Mouse (Mus musculus) layer of hippocampus, adult 9-10 months (tissue): Measurements from ENCODE around the gene Sdc4.

Source experiments
- DNase-seq: peaks from one replicate; pipeline ENCODE4 v3.0.0; 2022; ENCODE audit warnings: low spot score

Sdc4 gene

DNA sequence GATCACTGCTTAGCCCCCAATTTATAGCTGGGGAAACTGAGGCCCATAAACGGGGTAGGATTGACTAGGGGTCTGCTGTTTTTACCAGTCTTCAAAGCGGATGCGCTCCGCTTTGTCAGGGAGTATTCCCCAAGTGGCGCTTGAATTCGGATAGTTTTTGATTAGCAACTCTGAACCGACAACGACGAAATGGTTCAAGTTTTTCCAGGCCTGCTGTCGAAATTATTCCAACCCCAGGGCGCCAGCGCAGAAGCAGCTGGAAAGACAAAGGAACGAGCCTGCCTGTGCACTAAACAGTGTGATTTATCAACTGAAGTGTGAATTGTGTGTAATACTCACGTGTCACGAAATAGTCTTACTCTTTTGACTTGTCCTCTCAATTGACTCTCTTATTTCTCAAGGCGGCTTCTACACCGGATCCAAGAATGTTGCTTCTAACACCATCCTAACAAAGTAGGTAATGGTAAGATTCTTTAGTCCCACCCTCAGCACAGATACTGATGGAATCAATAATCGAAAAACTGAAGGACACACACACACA, at the start of gene Sdc4:
Sdc4 (minus strand) TSS at position 428 of the 541 bp plus-strand sequence.
- DNase-seq: no peak

DNA sequence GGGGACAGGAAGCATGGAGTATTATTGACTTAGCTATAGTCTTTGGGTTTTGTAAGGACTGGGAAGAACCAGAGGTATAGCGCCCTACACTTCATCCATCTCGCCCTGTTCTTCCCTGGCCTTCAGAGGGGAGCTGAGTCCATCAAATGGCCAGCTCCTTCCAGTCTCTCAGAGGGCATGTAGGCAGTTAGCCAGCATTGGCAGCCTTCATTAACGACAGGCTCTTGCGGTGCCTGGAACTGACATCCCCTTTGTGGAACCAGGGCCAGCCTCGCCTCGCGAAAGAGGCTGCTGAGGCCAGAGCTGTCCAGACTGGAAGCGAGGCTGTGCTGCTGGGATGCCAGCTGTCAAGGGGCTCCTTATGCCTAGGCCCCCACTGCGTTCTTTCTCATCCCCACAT, 44.1 kb upstream of the Sdc4 start:
- no peak for DNase-seq

DNA sequence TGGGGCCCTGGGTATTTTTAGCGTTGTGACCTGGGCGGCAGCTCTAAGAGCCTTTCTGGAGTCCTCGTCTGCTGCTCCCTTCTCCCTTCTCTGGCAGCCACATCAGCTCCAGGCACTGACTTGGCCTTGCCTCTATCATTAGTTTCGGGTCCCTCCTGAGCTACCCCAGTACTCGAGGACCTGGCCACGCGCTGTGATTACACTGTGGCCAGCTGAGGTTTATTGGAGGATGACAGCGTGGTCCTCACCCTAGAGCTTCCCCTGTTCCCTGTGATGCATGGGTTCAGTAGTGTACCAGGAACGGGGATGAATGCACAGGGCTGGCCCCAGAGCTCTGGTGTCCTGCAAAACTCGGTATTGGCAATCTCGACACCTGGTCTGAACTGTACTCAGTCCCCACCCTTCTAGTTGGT, 43.4 kb upstream of the Sdc4 start:
- no peak for DNase-seq

DNA sequence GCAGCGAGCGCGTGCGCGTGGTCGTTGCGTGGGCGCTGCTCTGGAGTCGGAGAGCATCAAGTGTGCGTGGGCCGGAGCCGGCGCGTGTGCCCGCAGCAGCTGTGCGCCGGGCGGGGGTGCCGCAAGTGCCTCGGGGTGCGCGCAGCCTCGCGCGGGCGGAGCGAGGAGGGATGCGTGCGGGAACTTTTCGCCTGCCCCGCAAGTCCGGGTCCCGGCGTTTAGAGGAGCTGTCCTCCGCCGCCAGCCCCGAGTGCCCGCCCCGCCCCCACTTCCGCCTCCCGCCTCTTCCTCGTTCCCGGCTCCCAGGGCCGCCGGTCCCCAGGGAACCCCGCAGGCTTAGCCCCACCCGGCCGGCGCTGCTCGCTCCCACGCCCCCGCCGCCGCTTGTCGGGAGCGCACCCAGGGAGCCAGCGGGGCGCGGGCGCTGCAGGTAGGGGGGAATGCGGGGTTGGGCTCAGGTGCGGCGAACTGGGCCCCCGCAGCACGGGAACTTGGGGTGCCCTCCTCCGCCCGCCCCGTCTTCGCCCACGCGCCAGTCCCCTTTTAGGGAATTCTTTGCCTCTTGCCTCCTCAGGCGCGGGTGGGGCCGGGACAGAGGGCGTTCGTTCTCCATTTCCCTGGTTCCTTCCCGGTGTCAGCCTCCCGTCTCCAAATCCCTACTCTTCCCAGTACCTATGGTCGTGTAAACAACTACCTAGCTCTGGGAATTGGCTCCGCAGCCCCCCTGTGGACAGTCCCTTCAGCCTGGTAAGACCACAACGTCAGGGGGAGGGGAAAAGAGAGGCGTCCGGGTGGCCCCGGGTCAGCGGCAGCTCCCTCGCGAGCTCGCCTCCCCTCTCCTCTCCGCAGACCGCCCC, 42.8 kb upstream of the Sdc4 start:
- peak; percentile 43 for DNase-seq

DNA sequence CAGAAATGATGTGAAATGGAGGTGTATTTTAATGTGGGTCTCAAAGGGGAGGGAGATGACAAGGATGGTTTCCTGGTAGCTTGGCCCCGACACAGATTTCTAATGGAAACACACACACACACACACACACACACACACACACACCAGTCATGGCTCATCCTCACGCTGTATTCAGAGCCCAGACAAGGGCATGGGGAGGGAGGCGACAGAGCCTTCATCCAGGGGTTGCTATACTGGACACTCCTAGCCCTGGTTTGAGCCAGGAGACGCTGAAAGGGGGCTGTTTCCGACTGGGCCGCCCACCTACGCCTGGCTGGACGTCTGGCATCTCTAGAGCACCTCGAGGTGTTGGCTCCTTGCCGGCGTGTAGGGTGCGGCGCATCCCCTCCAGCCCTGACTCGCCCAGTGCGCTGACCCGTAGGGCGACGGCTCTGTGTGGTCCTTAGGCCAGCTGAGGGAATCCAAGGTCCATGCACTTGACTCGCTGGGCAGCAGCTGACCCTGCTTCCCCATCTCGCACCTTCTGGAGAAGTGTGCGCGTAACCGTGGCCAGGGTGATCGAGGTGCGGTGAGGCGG, 42.1 kb upstream of the Sdc4 start, which contains the start of gene Dbndd2:
Dbndd2 (plus strand) TSS at position 426 of the 577 bp plus-strand sequence.
- no peak for DNase-seq

DNA sequence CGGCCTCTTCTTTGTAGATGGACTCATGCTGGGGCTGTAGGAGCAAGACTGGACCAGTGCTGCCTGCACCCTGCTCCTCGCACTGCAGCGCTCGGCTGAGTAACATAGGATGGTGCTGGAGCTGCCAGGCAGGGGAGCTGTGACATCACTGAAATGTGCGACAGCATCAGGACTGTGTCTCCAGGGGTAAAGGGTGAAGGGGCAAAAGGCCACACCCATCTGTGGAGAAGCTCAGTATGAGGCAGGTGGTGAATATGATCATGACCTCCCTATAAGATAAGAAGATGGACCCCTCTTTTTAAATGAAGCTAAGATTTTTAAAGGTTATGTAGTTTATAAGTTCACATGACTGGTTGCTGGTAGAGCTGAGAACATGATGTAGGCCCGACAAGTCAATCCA, 29.9 kb upstream of the Sdc4 start, which contains the start of gene Trp53tg5:
Trp53tg5 (minus strand) TSS at position 101 of the 400 bp plus-strand sequence.
- DNase-seq: no peak

DNA sequence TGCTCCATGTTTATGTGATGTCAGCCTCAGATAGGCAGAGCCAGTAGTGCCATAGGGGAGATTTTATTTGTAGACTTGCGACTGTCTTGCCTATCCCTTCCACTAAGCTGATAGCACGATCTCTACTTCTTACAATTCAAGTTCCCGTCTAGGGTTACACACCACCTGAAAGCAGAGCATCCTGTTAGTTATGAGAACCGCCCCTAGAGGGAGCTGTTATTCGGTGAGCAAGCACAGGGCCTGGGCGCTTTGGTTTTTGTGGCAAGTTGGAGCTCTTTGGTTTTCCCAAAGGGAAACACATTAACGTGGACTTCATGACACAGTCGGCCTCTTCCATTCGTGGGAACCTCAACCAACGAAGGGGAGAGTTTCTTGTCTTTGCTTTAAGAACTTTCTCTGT, 26.6 kb upstream of the Sdc4 start:
- DNase-seq: no peak

DNA sequence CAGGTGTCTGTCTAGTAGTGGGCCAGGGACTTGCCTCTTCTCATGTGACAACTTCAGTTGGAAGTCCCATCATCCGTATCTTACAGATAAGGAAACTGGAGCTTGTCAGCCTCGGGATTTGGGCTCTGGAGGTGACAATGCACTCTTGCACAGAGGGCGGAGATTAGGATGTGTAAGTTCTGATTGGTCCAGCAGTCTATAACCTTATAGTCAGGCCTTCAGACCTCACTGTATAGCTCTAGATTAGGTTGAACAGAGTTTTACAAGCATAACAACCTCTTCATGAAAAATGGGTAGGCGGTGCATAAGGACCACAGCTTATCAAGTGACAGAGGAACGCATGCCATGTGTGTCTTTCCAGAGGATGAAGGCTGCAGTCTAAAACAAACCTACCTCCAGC, 23.1 kb upstream of the Sdc4 start:
- no peak for DNase-seq

DNA sequence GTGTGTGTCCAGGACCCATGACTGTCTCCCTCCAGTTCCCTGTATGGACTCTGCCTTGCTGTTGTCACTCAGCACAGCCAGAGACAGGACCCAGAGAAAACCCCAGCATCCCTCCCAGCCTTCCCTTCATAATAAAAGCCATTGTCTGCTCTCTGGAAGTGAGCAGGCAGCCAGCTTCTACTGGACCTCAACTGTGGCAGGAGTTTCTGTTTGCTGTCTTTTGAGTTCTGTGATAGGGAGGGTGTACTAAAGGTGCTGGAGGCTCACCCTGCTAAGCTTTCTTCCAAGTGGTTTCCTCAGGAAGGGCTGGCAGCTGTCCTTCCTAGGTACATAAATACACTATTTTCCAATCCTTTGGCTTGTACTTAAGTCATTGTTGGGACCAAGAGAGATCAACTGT, 21.5 kb upstream of the Sdc4 start:
- no peak for DNase-seq

DNA sequence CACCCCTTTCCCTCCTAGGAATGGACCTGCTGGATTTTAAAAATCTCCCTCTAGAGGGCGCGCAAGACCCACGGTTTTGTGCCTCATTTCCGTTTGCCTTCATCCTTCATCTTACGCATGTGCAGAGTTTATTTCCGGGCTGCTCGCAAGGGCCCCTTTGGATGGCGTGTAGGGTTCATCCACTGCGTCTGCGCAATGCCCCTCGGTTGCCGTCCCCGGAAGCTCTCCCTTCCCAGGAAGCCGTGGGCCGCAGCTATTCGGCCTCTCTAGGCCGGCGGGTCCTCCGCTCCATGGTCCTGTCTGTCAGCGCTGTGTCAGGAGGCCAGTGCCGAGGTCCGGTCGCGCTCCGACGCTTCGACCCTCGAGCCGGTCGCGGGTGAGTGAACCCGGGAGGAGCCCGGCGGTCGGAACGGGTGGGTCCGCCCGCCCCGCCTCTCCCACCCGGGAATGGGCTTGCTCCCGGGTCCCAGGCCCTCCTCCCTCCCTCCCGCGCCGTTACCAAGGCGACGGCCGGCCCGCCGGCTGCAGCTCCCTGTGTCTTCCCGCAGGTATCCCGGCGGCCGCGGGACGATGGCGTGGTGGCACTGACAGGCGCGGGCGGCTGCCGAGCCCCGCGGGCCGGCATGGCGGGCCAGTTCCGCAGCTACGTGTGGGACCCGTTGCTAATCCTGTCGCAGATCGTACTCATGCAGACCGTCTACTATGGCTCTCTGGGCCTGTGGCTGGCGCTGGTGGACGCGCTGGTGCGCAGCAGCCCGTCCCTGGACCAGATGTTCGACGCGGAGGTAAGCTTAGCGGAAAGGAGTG, 17.3 kb upstream of the Sdc4 start, which contains the start of gene Gm20458:
Gm20458 (plus strand) TSS at position 223 of the 807 bp plus-strand sequence.
- peak; percentile 93 for DNase-seq

DNA sequence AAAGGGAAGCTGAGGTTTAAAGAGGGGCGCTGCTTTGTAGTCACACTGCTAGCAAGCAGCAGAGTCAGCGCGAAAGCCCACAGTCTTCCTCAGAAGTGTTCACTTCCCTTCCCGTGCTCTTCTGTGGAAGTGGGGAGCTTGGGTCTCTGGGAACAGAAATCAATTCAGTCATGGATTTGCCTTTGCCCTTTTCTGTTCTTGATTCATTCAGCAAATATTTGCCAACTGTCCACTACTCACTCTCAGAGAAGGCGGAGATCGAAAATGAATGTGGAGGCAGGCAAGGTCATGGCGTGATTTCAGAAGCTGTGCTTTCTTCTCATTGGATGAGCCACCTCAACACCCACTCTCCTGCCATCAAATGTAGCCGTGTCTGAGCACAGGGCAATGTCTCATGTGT, 14.8 kb upstream of the Sdc4 start:
- DNase-seq: no peak

DNA sequence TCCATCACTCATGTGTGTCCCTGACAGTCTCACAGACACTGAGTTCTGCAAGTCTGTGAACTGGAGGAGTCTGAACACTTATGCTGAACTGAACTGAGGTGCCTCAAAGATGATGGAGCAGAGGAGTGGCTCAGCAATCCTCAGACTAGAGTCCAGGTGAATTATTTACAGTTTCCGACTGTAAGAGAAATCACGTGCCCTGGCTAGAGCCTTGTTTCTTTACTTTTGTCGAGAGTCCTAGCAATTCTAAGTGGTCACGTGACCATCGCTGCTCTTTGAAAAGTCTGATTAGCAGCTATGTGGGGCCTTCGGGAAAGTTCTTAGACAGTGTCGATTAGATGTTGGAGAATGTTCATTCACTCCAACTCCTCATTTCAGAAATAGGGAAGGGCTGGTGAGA, 14.3 kb upstream of the Sdc4 start:
- no peak for DNase-seq

DNA sequence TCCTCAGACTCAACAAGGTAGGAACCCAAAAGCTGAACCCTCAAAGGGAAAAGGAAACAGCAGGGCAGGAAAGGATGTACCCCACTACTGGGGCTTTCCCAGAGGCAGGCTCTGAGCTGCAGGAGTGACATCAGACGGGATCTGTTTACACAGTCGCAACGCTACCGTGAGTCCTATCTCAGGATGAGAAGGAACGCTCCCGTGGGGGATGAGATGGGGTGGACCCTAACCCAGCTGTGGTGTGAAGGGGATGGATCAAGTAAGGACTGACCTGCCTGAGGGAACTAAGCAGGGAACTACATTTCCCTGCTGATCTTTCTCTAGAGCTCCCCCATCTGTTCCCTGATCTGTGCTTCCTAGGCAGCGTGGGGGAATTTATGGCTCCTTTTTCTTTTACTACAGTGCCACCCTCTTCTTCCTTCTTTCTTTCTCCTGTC, 13.2 kb upstream of the Sdc4 start, which contains the start of gene Sys1:
Sys1 (plus strand) TSS at position 101 of the 437 bp plus-strand sequence.
- DNase-seq: no peak

DNA sequence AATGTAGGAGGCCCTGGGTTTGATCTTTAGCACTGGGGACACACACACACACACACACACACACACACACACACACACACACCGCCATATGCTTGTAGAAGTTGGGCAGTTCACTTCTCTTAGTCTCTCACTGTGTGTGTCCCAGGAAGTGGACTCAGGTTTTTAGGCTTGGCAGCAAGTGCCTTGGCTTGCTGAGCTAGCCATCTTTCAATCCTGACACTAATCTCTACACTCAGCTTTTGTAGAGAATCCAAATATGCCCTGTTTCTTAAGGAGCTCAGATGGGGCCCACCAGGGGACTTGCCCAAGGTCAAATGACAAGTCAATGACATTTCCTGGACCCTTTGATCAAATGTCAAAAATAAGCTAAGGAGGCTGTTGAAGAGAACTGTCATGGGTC, 12.7 kb upstream of the Sdc4 start:
- no peak for DNase-seq

DNA sequence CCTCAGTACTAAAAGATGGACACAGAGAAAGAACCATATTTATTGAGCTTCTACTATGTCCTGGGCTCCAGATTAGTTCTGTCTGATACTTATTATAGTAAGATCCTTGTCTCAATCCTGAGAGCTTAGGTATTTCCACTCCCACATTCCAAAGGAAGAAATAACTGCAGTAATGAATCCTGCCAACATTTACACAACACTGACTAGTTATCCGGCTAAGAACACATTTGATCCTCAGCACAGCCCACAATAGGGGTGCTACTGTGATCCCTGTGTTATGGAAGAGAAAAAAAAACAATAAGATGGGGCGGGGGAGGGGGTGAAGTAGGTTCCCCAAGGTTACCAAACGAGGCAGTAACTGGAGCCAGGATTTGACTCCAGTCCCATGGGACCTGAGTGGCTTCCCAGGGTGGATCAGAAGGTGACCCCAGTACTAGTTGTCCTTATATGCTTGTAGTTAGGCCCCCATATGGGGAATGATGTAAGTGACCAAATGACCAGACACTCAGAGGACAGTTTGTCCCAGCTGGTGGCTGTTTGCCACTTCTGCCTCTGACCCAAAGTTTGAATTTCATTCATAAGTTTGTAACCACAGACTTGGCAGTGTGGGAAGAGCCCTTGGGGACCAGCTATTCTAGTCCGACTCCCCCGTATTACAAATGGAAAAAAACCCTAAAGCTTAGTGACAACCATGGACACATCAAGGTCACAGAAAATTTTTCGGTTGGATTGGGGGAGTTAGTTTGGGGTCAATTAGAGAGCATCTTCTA, 11.9 kb upstream of the Sdc4 start:
- DNase-seq: no peak

DNA sequence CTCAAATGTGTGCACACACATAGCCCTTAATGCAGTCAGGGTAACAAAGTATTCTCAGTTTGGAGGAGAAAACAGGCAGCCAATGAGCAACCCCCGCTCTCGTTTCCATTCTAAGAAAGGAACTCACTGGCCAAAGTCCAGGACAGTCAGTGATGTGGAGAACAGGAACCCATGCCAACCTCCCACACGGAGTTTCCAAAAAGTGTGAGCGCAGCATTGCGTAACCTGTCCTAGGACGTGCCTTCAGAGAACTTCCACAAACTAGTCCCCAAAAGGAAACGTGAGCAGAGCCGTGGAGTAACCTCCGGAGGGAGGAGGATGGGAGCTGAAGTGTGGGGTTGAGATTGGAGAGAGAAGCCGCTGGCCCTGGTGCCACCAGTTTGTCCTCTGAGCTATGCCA, 11.2 kb upstream of the Sdc4 start:
- no peak for DNase-seq

DNA sequence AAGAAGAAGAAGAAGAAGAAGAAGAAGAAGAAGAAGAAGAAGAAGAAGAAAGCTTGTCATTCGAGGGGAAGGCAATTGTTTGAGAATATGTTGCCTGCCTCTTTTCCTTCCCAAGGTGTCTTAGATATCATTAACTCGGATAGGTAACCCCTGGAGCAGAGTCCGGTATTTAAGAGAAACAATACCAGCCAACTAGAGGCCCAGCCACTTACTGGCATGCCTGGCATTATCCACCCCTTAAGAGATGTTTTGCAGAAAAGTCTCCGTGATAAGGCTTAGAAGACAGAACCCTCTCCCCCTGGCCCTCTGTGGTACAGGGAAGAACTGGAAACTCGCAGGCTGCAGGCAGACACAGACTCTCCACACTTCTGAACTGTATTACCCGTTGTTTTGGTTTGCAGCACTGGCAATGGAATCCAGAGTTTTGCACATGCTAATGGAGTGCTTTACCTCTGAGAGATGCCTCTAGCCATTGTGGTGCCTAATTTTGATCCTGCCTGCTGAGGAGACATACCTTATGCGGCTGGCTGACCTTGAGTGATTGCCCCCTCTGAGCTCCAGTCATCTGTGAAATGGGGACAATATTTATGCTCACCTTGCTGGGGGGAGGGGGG, 10.3 kb upstream of the Sdc4 start:
- DNase-seq: no peak

DNA sequence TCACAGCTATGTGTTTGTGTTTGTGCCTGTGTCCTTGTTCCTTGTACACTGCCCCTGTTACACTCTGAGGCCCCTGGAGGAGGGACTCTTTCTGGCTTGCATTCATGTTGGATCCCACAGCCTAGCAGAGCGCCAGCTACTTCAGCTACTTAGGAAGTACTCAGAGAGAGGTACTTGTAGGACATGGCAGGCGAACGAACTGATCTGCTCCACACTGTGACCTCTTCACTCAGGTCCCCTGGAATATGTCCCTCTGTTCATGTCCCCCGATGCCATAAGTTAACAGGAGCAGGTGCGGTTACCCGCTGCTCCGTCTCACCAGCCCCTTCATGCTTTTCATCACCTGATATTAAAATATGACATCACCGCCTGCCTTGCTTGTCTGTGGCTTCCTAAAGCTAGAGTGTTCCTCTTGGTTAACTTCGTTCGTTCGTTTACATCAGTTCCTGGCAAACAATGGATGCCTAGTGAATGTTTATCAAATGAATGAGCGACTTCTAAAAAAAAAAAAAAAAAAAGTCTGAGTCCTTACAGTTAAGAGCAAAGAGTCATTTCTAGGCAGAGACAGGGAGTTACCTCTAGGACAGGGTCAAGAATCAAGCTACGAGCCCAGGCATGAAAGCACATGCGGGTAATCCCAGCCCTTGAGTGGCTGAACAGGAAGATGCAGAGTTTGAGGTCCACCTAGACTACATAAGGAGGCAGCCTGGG, 9.5 kb upstream of the Sdc4 start:
- no peak for DNase-seq

DNA sequence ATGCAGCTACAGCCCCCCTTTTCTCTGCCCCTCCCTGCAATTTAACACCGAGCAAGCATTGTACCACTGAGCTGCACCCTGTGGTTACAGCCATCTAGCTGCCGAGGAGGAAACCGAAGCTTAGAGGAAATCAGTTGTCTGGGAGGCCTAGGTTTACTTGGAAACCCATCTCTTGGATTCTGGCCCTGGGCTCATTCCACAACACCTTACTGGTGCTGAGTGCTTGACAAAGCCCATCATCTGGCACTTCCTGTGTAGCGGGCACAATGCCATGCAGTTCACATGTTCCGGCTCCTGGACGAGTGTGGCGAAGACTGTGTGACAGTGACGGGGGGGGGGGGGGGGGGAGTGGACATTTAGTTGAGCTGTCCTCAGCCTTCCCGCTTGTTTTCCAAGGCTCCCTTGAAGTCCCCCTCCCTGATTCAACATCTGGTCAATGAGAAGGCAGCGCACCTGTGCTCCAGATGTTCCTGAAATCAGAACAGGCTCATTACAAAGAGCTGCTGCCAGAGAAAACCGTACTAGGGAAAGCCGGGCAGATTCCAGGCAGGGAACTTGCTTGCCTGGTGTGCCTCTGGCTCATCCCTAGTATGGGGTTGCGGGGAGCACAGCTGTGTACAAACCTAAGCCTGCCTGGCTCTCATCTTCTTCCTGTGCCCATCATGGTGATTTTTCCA, 8.5 kb upstream of the Sdc4 start:
- DNase-seq: no peak
